Mouse (Mus musculus): ENCODE measurements at regions not wholly inside any gene's neighbourhood (a gene's known extent, or its start where the extent isn't known, plus 50 kb on each side); places are given as distances from the start of the nearest gene placed in this dataset.

- no peak overlapping the region for H3K27ac ChIP-seq (ENCODE audit: insufficient read depth, low read length)
- 61% methylated on average over 3 of the region's 3 CpGs for WGBS
Measured at GRCm38 (mm10) chr1:121168651-121169050, 163.7 kb downstream of the Insig2 start.

DNA sequence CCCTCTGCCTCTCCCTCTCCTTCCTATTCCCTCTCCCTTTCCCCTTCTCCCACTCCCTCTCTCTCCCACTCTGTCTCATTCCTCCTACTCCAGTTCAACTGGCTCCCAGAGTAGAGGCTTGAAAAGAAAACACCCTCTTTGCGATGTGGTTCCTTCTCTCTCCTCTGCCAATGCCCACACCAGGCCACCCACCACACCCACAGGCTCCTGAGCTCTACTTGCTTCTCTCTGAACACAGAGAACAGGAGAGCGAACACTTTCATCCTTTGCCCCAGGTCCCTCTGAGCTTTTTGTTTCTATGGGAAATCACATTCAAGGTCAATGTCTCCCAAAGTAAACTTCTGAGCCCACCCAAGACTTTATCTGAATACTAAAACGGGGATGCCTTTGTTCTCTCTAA is 155.8 kb downstream of the Insig2 start:
- TF ChIP-seq CTCF (IDR thresholded peaks at IDR 0.05; ENCODE audit: extremely low read depth, insufficient read depth, insufficient read length, insufficient replicate concordance) = no peak
- no peak for TF ChIP-seq POLR2A (IDR thresholded peaks at IDR 0.05; ENCODE audit: low read depth, low read length)
- peaks cover 5% of the 10 kb centered on the region; the same call in 1 of the 2 replicates for H3K27me3 ChIP-seq (ENCODE audit: control insufficient read depth, insufficient read depth, low read length)
- no peak overlapping the region for H3K4me3 ChIP-seq (ENCODE audit: extremely low read depth, insufficient read depth, insufficient read length)
- no peaks in the 10 kb centered on the region for H3K4me1 ChIP-seq (ENCODE audit: control insufficient read depth, insufficient read depth, insufficient read length)
- H3K36me3 ChIP-seq (ENCODE audit: control insufficient read depth, insufficient read depth, low read length) = no peaks in the 10 kb centered on the region
- DNase-seq (ENCODE audit: low read depth in 1 of 2, low spot score in 2 of 2) = no peak
- H3K27ac ChIP-seq (ENCODE audit: insufficient read depth, low read length) = no peak overlapping the region
- 41% methylated on average over 3 of the region's 3 CpGs for WGBS

More at GRCm38 (mm10) chr1:121168651-121169050, 163.7 kb downstream of the Insig2 start:
- TF ChIP-seq CTCF (IDR thresholded peaks at IDR 0.05; ENCODE audit: extremely low read depth, insufficient read depth, insufficient read length, insufficient replicate concordance) (no peak), POLR2A (IDR thresholded peaks at IDR 0.05; ENCODE audit: low read depth, low read length) (no peak)
- Histone ChIP-seq H3K27me3 (ENCODE audit: control insufficient read depth, insufficient read depth, low read length) (no peaks in the 10 kb centered on the region), H3K4me1 (ENCODE audit: control insufficient read depth, insufficient read depth, insufficient read length) (no peaks in the 10 kb centered on the region), H3K4me3 (ENCODE audit: extremely low read depth, insufficient read depth, insufficient read length) (no peak overlapping the region), H3K36me3 (ENCODE audit: control insufficient read depth, insufficient read depth, low read length) (no peaks in the 10 kb centered on the region)
- DNase-seq (ENCODE audit: low read depth in 1 of 2, low spot score in 2 of 2) = no peak

DNA sequence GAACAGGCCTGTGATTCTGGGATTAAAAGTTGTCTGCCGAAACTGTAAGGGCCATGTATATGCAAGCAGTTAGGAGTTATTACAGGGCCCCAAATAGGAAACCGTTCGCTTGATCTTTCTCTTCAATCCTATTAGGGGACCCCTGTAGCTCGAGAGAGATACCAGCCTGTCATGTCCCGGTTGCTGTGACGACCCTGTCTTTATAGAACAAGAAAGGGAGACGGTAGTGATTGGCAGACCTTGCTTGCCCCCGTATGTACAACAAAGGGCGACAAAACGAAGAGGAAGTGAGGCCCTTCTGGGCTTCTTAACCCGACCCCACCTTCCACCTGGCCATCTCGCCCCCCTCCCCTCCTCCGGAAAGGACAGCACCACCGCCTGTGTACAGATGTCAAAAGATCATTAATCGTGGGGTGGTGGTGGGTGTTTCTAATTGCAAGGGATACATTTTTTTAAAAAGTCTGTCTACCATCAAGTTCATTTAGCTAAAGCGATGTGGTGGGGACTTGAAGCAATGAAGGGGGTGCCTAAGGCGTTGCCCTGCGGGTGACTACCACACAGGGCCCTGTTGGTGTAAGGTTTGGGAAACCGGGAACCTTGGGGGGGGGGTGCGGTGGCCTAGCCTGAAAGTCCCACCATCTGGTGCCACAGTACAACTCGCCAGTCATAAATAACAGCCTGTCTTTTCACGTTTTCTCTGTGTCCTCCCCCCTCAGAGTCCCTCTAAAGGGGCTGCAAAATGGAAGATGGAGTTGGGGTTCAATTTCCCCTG is 155.1 kb downstream of the Insig2 start:
- Histone ChIP-seq H3K27me3 (ENCODE audit: control insufficient read depth, insufficient read depth, low read length) (peaks cover 5% of the 10 kb centered on the region; the same call in 1 of the 2 replicates), H3K4me3 (ENCODE audit: extremely low read depth, insufficient read depth, insufficient read length) (no peak overlapping the region), H3K36me3 (ENCODE audit: control insufficient read depth, insufficient read depth, low read length) (no peaks in the 10 kb centered on the region), H3K4me1 (ENCODE audit: control insufficient read depth, insufficient read depth, insufficient read length) (no peaks in the 10 kb centered on the region), H3K27ac (ENCODE audit: insufficient read depth, low read length) (no peak overlapping the region)
- no peak for DNase-seq (ENCODE audit: low read depth in 1 of 2, low spot score in 2 of 2)
- 8% methylated on average over 22 of the region's 22 CpGs for WGBS
- TF ChIP-seq CTCF (IDR thresholded peaks at IDR 0.05; ENCODE audit: extremely low read depth, insufficient read depth, insufficient read length, insufficient replicate concordance) (no peak), POLR2A (IDR thresholded peaks at IDR 0.05; ENCODE audit: low read depth, low read length) (no peak)

DNA sequence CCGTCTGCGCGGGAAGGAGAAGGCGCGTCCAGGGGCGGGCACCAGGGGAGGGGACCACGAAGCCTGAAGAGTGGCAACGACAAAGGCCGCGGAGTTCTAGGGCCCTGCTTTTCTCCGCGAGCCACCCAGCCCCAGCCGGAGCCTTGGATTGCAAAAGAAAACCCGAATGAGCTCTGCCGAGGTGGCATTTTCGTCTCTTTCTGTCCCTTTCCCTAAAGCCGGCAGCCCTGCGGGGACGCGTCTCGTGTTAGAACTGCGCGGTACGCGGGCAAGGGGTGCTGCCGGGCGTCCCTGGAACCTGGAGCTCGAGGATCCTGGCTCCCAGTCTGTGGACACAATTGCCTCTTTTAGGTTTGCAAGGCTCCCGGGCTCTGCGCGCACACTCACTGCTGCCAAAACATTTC is 154.5 kb downstream of the Insig2 start:
- H3K4me1 ChIP-seq (ENCODE audit: control insufficient read depth, insufficient read depth, insufficient read length) = no peaks in the 10 kb centered on the region
- H3K4me3 ChIP-seq (ENCODE audit: extremely low read depth, insufficient read depth, insufficient read length) = no peak overlapping the region
- no peaks in the 10 kb centered on the region for H3K36me3 ChIP-seq (ENCODE audit: control insufficient read depth, insufficient read depth, low read length)
- H3K27me3 ChIP-seq (ENCODE audit: control insufficient read depth, insufficient read depth, low read length) = peaks cover 5% of the 10 kb centered on the region; the same call in 1 of the 2 replicates
- TF ChIP-seq CTCF (IDR thresholded peaks at IDR 0.05; ENCODE audit: extremely low read depth, insufficient read depth, insufficient read length, insufficient replicate concordance) (no peak), POLR2A (IDR thresholded peaks at IDR 0.05; ENCODE audit: low read depth, low read length) (no peak)
- DNase-seq (ENCODE audit: low read depth in 1 of 2, low spot score in 2 of 2) = no peak
- no peak overlapping the region for H3K27ac ChIP-seq (ENCODE audit: insufficient read depth, low read length)
- WGBS = 3% methylated on average over 31 of the region's 31 CpGs

GRCm38 (mm10) chr1:121178611-121179245 is 153.7 kb downstream of the Insig2 start:
- Histone ChIP-seq H3K4me3 (ENCODE audit: extremely low read depth, insufficient read depth, insufficient read length) (no peak overlapping the region), H3K27ac (ENCODE audit: insufficient read depth, low read length) (no peak overlapping the region), H3K36me3 (ENCODE audit: control insufficient read depth, insufficient read depth, low read length) (no peaks in the 10 kb centered on the region), H3K4me1 (ENCODE audit: control insufficient read depth, insufficient read depth, insufficient read length) (no peaks in the 10 kb centered on the region), H3K27me3 (ENCODE audit: control insufficient read depth, insufficient read depth, low read length) (peaks cover 5% of the 10 kb centered on the region; the same call in 1 of the 2 replicates)
- no peak for DNase-seq (ENCODE audit: low read depth in 1 of 2, low spot score in 2 of 2)
- 5% methylated on average over 17 of the region's 17 CpGs for WGBS
- TF ChIP-seq POLR2A (IDR thresholded peaks at IDR 0.05; ENCODE audit: low read depth, low read length) (no peak), CTCF (IDR thresholded peaks at IDR 0.05; ENCODE audit: extremely low read depth, insufficient read depth, insufficient read length, insufficient replicate concordance) (no peak)

- Histone ChIP-seq H3K27me3 (ENCODE audit: control insufficient read depth, insufficient read depth, low read length) (peaks cover 5% of the 10 kb centered on the region; the same call in 1 of the 2 replicates), H3K4me3 (ENCODE audit: extremely low read depth, insufficient read depth, insufficient read length) (no peak overlapping the region), H3K4me1 (ENCODE audit: control insufficient read depth, insufficient read depth, insufficient read length) (no peaks in the 10 kb centered on the region), H3K27ac (ENCODE audit: insufficient read depth, low read length) (no peak overlapping the region), H3K36me3 (ENCODE audit: control insufficient read depth, insufficient read depth, low read length) (no peaks in the 10 kb centered on the region)
- TF ChIP-seq CTCF (IDR thresholded peaks at IDR 0.05; ENCODE audit: extremely low read depth, insufficient read depth, insufficient read length, insufficient replicate concordance) (0 out of 2 replicates have a peak, but pooled peaks have one; percentile 6), POLR2A (IDR thresholded peaks at IDR 0.05; ENCODE audit: low read depth, low read length) (no peak)
- WGBS = 20% methylated on average over 20 of the region's 20 CpGs
- peak in 1 of 2 experiments; percentile 16 for DNase-seq (ENCODE audit: low read depth in 1 of 2, low spot score in 2 of 2)
Measured at GRCm38 (mm10) chr1:121180273-121181030, 151.9 kb downstream of the Insig2 start.
